In the genomic region with DNA sequence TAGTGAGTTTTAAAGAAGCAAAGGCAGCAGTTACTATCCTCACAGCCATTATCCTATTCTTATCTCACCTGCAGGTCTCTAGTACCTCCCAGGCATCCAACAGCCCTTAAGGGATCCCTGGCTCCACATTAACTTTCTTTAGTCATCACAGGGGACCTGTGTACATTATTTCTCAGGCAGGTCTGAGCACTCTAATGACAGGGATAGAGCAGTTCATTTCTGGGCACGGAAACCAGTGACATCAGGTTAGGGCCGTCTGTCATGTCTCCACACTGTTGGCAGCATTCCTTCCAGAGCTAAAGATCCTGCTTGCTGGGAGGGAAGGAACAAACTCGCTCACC, we compare ENCODE assay signal across 10 mouse cellular contexts. TPM values are rescaled to one million over a fixed set of nuclear protein-coding genes. Genes with fewer than 3 reads are reported as not detected.
DNase-seq lines count a peak whose midpoint lies in the region; ATAC-seq and TF ChIP-seq lines count a peak whose summit lies in the region.
"Had no signal": no experiment of that assay in that cellular context is flagged by ENCODE, and none has a peak within 500 bp of the region (broad histone marks: within the 10 kb centered on the region; RNA-seq: fewer than 3 reads in every experiment).

No protein-coding gene starts in this region.

- H3K9me3 ChIP-seq in heart, embryonic 11.5 days (replicated peaks; ENCODE audit: control insufficient read depth, low read length): no peaks in the 10 kb centered on the region
- no peaks in the 10 kb centered on the region for H3K9me3 ChIP-seq in MEL (replicated peaks; ENCODE audit: insufficient read depth, low read length)
- H3K9me3 ChIP-seq in hindbrain, embryonic 10.5 days: no peaks in the 10 kb centered on the region
- no peaks in the 10 kb centered on the region for H3K9me3 ChIP-seq in midbrain, embryonic 10.5 days (replicated peaks)

- ATAC-seq in heart, embryonic 11.5 days (replicated peaks; ENCODE audit: insufficient number of reproducible peaks, low FRiP score, low TSS enrichment): peak; percentile 43; the same call in 1 of the 2 replicates

- TF ChIP-seq CTCF in MEL (IDR thresholded peaks at IDR 0.05 in 2 of 3, conservative IDR thresholded peaks at IDR 0.05 in 1 of 3; ENCODE audit: control insufficient read depth in 1 of 3, insufficient read depth in 1 of 3, low read depth in 2 of 3, low read length in 3 of 3, poor library complexity in 1 of 3, severe bottlenecking in 1 of 3): no peak

- no peak for TF ChIP-seq POLR2A in MEL (IDR thresholded peaks at IDR 0.05; ENCODE audit: control insufficient read depth in 1 of 2, insufficient read depth in 1 of 2, low read depth in 1 of 2, low read length in 2 of 2, poor library complexity in 1 of 2)

- WGBS in heart, embryonic 11.5 days (ENCODE audit: insufficient replicate concordance): 2% methylated on average over 3 of the region's 3 CpGs
- 2% methylated on average over 3 of the region's 3 CpGs for WGBS in hindbrain, embryonic 10.5 days
- WGBS in midbrain, embryonic 10.5 days: 3% methylated on average over 3 of the region's 3 CpGs

- H3K4me1 ChIP-seq in heart, embryonic 11.5 days (ENCODE audit: control insufficient read depth, insufficient read depth, low read length): no peaks in the 10 kb centered on the region; the same call in 1 of the 2 replicates
- peaks cover 7 to 14% of the 10 kb centered on the region in 2 experiments for H3K4me1 ChIP-seq in MEL (ENCODE audit: control insufficient read depth in 1 of 2, insufficient read depth in 2 of 2, low read length in 2 of 2)
- H3K4me1 ChIP-seq in hindbrain, embryonic 10.5 days (replicated peaks): peaks cover 13% of the 10 kb centered on the region
- H3K4me1 ChIP-seq in midbrain, embryonic 10.5 days: peaks cover 11% of the 10 kb centered on the region

- no peak for TF ChIP-seq EP300 in MEL (IDR thresholded peaks at IDR 0.05; ENCODE audit: low read depth in 1 of 2, low read length in 2 of 2)

- H3K27ac ChIP-seq in heart, embryonic 11.5 days (ENCODE audit: low read depth, low read length): no peak overlapping the region
- H3K27ac ChIP-seq in MEL (ENCODE audit: control insufficient read depth, low read depth, low read length): no peak overlapping the region
- peak overlapping the region; percentile 95 for H3K27ac ChIP-seq in hindbrain, embryonic 10.5 days
- H3K27ac ChIP-seq in midbrain, embryonic 10.5 days (replicated peaks): peak overlapping the region; percentile 92; the same call in 1 of the 2 replicates

- no peaks in the 10 kb centered on the region; the same call in 1 of the 2 replicates for H3K36me3 ChIP-seq in heart, embryonic 11.5 days (ENCODE audit: control insufficient read depth, insufficient read depth, low read length)
- H3K36me3 ChIP-seq in MEL (ENCODE audit: control insufficient read depth in 1 of 2, insufficient read depth in 2 of 2, low read length in 2 of 2): peaks cover 2 to 28% of the 10 kb centered on the region in 2 experiments; a peak in 3 of 4 replicates
- peaks cover 6% of the 10 kb centered on the region for H3K36me3 ChIP-seq in hindbrain, embryonic 10.5 days
- H3K36me3 ChIP-seq in midbrain, embryonic 10.5 days: 0 out of 2 replicates have a peak, but pooled peaks cover 7% of the 10 kb centered on the region

- H3K79me2 ChIP-seq in MEL (ENCODE audit: control insufficient read depth, insufficient read depth, low read length, poor library complexity): peaks cover 25% of the 10 kb centered on the region

- TF ChIP-seq RAD21 in MEL (IDR thresholded peaks at IDR 0.05; ENCODE audit: low read depth, low read length): no peak

- H3K4me2 ChIP-seq in heart, embryonic 11.5 days: peak overlapping the region; percentile 56

- peak overlapping the region; percentile 87 for H3K4me3 ChIP-seq in heart, embryonic 11.5 days (ENCODE audit: low read depth, low read length)
- H3K4me3 ChIP-seq in MEL (ENCODE audit: control insufficient read depth in 1 of 2, insufficient read depth in 1 of 2, low read depth in 2 of 2, low read length in 2 of 2): peak overlapping the region; percentile 36 to 100
- peak overlapping the region; percentile 88 for H3K4me3 ChIP-seq in hindbrain, embryonic 10.5 days
- H3K4me3 ChIP-seq in midbrain, embryonic 10.5 days: peak overlapping the region; percentile 86

- 0 out of 2 replicates have a peak, but pooled peaks cover 5% of the 10 kb centered on the region for H3K27me3 ChIP-seq in heart, embryonic 11.5 days (ENCODE audit: control insufficient read depth, insufficient read depth, low read length)
- H3K27me3 ChIP-seq in MEL (ENCODE audit: control insufficient read depth in 1 of 2, insufficient read depth in 2 of 2, low read length in 2 of 2): no peaks in the 10 kb centered on the region; a peak in 2 of 4 replicates
- H3K27me3 ChIP-seq in hindbrain, embryonic 10.5 days (ENCODE audit: insufficient read depth, poor library complexity, severe bottlenecking): no peaks in the 10 kb centered on the region
- H3K27me3 ChIP-seq in midbrain, embryonic 10.5 days (ENCODE audit: low read depth, poor library complexity, severe bottlenecking): no peaks in the 10 kb centered on the region

- no peak for DNase-seq in heart, postnatal 36 days
- DNase-seq in MEL (ENCODE audit: low read depth, low spot score): no peak
- DNase-seq in hindbrain, embryonic 10.5 days (ENCODE audit: low spot score): no peak
- no peak for DNase-seq in midbrain, embryonic 10.5 days (ENCODE audit: low spot score)
- no peak for DNase-seq in urinary bladder, adult 2 months (ENCODE audit: low spot score)
- DNase-seq in adrenal gland, adult (ENCODE audit: inconsistent age in 2 of 2, low spot score in 1 of 2): no peak
- no peak for DNase-seq in thymus, postnatal 25 days

- 0 out of 2 replicates have a peak overlapping the region, but pooled peaks have one; percentile 49 for H3K9ac ChIP-seq in heart, embryonic 11.5 days (ENCODE audit: low read depth, low read length)
- H3K9ac ChIP-seq in MEL (ENCODE audit: control insufficient read depth, low read depth, low read length, poor library complexity, severe bottlenecking): peak overlapping the region; percentile 71

- intact Hi-C loops in heart, postnatal 36 days (cut with DNase I): loop anchor here (1.0 to 10.0 kb wide), 2 partner anchors 443 to 683 kb away; a partner anchor contains a TSS

TF ChIP-seq in MEL, 35 proteins besides CTCF, POLR2A, EP300 and RAD21:
- TF ChIP-seq TBP (IDR thresholded peaks at IDR 0.05; ENCODE audit: low read depth, low read length) (no peak), ZMIZ1 (IDR thresholded peaks at IDR 0.05; ENCODE audit: low read depth, low read length) (no peak), SIN3A (IDR thresholded peaks at IDR 0.05; ENCODE audit: low read length) (no peak), MXI1 (IDR thresholded peaks at IDR 0.05; ENCODE audit: low read depth, low read length) (no peak), ZNF384 (IDR thresholded peaks at IDR 0.05; ENCODE audit: low read depth, low read length) (no peak), MYC (IDR thresholded peaks at IDR 0.05; ENCODE audit: low read depth, low read length) (no peak), MAX (IDR thresholded peaks at IDR 0.05; ENCODE audit: low read length) (no peak), TCF12 (IDR thresholded peaks at IDR 0.05; ENCODE audit: low read depth, low read length) (no peak), ETS1 (IDR thresholded peaks at IDR 0.05; ENCODE audit: low read depth, low read length) (no peak), CHD1 (IDR thresholded peaks at IDR 0.05; ENCODE audit: low read depth, low read length) (no peak), NELFE (IDR thresholded peaks at IDR 0.05; ENCODE audit: low read depth, low read length) (no peak), USF1 (IDR thresholded peaks at IDR 0.05; ENCODE audit: low read depth, low read length) (no peak), ZC3H11A (IDR thresholded peaks at IDR 0.05; ENCODE audit: low read depth, low read length) (no peak), MAZ (IDR thresholded peaks at IDR 0.05; ENCODE audit: low read depth, low read length) (no peak), GABPA (IDR thresholded peaks at IDR 0.05; ENCODE audit: low read depth, low read length) (no peak)

RNA-seq across cellular contexts. Expression of a gene that starts 0.4 kb away (rescaled TPM):
- 25.2 and 25.5 TPM in 2 replicates for polyA plus RNA-seq in heart, embryonic 11.5 days (2014; fragmentation: Nextera tagmentation; extraction: Ambion mirVana)
- total RNA-seq in heart, postnatal 36 days (2021): 10 to 100 TPM; 13.9 to 17.7 TPM
- total RNA-seq in MEL (2012; rRNA removed): 23.2 and 24.5 TPM in 2 replicates
- 100 to 1,000 TPM in 1 of 2 experiments, 10 to 100 TPM in 1; 34.8 to 131 TPM for polyA plus RNA-seq in MEL (2012; ENCODE audit: insufficient read depth in 1 of 2, insufficient read length in 2 of 2, low read depth in 1 of 2, low replicate concordance in 2 of 2, missing spikeins in 1 of 2)
- polyA plus RNA-seq in hindbrain, embryonic 10.5 days (2016; fragmentation: Nextera tagmentation; extraction: Ambion mirVana): 16.5 and 19.8 TPM in 2 replicates
- polyA plus RNA-seq in midbrain, embryonic 10.5 days (2016; fragmentation: Nextera tagmentation; extraction: Ambion mirVana): 16.2 and 16.9 TPM in 2 replicates
- 29.6 and 31.4 TPM in 2 replicates for polyA plus RNA-seq in urinary bladder, adult 2 months (2012; rRNA removed)

RNA-seq across cellular contexts. Expression of a gene that starts 9.7 kb away (rescaled TPM):
- polyA plus RNA-seq in heart, embryonic 11.5 days (2014; fragmentation: Nextera tagmentation; extraction: Ambion mirVana): not detected in 2 replicates
- total RNA-seq in heart, postnatal 36 days (2021): not detected
- total RNA-seq in MEL (2012; rRNA removed): not detected in 2 replicates
- under 1 TPM in 1 of 2 experiments, not detected in 1; 0.03 TPM for polyA plus RNA-seq in MEL (2012; ENCODE audit: insufficient read depth in 1 of 2, insufficient read length in 2 of 2, low read depth in 1 of 2, low replicate concordance in 2 of 2, missing spikeins in 1 of 2)
- 0.05 TPM in 1 of 2 replicates, not detected in the other for polyA plus RNA-seq in hindbrain, embryonic 10.5 days (2016; fragmentation: Nextera tagmentation; extraction: Ambion mirVana)
- 0.04 TPM in 1 of 2 replicates, not detected in the other for polyA plus RNA-seq in midbrain, embryonic 10.5 days (2016; fragmentation: Nextera tagmentation; extraction: Ambion mirVana)
- polyA plus RNA-seq in urinary bladder, adult 2 months (2012; rRNA removed): 0.06 and 0.18 TPM in 2 replicates
- polyA plus RNA-seq: C2C12; spleen, adult 2 months had no signal

Comparison
In these comparisons a context has a peak if more than half of its experiments do, and no peak if none do; other contexts are left out.
1. H3K27ac ChIP-seq: peak in hindbrain, embryonic 10.5 days (single experiment) and midbrain, embryonic 10.5 days (single experiment); none in heart, embryonic 11.5 days (single experiment) and MEL (single experiment).
2. Peak in every context shown above with its lines, with median percentiles within 50 percentile points of each other: H3K4me3 ChIP-seq.